Mouse (Mus musculus) midbrain, embryonic 14.5 days (tissue): ENCODE measurements around the gene Rnh1. TPM values are rescaled to one million over a fixed set of nuclear protein-coding genes. Genes with fewer than 3 reads are reported as not detected.
A peak's percentile ranks its signal among the peaks of the same experiment; 100 is the strongest.

Experiments used
- ATAC-seq: fragments of 200-750 bp; cut with Nextera tagmentation; 2 replicates; pipeline ENCODE4 v1.8.0; 2017; ENCODE audit warnings: moderate number of reproducible peaks, moderate library complexity; ENCODE audit not compliant: low FRiP score, low TSS enrichment
- DNase-seq: peaks from one replicate; pipeline ENCODE4 v3.0.0-alpha.2; 2015
- H3K27ac ChIP-seq: fragments of 300-500 bp; sonication (generic); replicated peaks from 2 replicates; pipeline ENCODE4 v1.5.1; 2014; ENCODE audit warnings: mild to moderate bottlenecking, low read depth, low read length, moderate library complexity
- H3K27me3 ChIP-seq: fragments of 300-500 bp; sonication (generic); 2 replicates; pipeline ENCODE4 v1.6.1; 2014; ENCODE audit warnings: low read length, control low read depth, mixed read lengths; ENCODE audit not compliant: control insufficient read depth, insufficient read depth
- H3K36me3 ChIP-seq: fragments of 300-500 bp; sonication (generic); 2 replicates; pipeline ENCODE4 v1.6.1; 2014; ENCODE audit warnings: low read length, control low read depth; ENCODE audit not compliant: control insufficient read depth, insufficient read depth
- H3K4me1 ChIP-seq: fragments of 300-500 bp; sonication (generic); 2 replicates; pipeline ENCODE4 v1.6.1; 2014; ENCODE audit warnings: mild to moderate bottlenecking, antibody characterized with exemption, low read length, control low read depth; ENCODE audit not compliant: control insufficient read depth, insufficient read depth
- H3K4me2 ChIP-seq: fragments of 300-500 bp; sonication (generic); 2 replicates; pipeline ENCODE4 v1.6.1; 2014; ENCODE audit warnings: mild to moderate bottlenecking, low read length, moderate library complexity
- H3K4me3 ChIP-seq: fragments of 300-500 bp; sonication (generic); replicated peaks from 2 replicates; pipeline ENCODE4 v1.5.1; 2014; ENCODE audit warnings: low read depth, low read length
- H3K9ac ChIP-seq: fragments of 300-500 bp; sonication (generic); replicated peaks from 2 replicates; pipeline ENCODE4 v1.6.1; 2014; ENCODE audit warnings: mild to moderate bottlenecking, low read length, moderate library complexity
- H3K9me3 ChIP-seq: fragments of 300-500 bp; sonication (generic); 2 replicates; pipeline ENCODE4 v1.6.1; 2016; ENCODE audit warnings: low read length, control low read depth, mixed read lengths; ENCODE audit not compliant: control insufficient read depth
- WGBS: fragments of 180-500 bp; shearing (Covaris S2); extraction: QIAGEN DNeasy Blood & Tissue Kit; methylation state at CpG from one replicate; pipeline ENCODE4 v1.1.7; 2014; 5-methylcytosine and 5-hydroxymethylcytosine counted together
- microRNA counts: library from miRNA; unstranded; fragments of <30 nt; microRNA quantifications from one replicate; lab custom pipeline; 2016
- microRNA-seq: library from miRNA; unstranded; fragments of <30 nt; microRNA quantifications from one replicate; pipeline ENCODE4, GENCODE M21; 2016
- polyA plus RNA-seq: library from polyadenylated mRNA; unstranded; fragments of >200 nt; fragmentation: Nextera tagmentation; extraction: Ambion mirVana; gene quantifications from 2 replicates; pipeline ENCODE4 v1.2.1, GENCODE M21; 2014

Gene Rnh1
- polyA plus RNA-seq, 1 experiment from 2014 or later: 39.3 TPM

DNA sequence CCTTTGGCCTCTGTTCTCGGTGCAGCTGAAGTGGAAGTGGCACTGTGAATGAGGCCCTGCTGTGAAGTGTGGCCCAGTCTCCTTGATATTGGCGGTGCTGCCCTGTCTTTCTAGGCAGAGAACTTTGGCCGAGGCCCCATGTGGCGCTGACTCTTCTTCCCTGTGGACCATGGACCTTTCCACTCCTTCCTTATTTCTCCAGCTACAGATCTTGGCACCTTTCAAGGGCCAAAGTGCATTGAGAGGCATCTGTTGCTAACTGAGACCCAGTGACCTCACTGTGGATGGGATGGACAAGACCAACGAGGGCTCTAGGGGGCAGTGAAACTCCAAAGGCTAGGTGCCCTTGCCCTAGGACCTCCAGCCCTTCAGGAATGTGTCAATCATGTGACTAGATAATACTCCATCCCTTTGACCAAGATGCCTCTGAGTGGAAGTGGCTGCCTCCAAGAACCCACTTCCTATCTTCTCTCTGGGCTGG is 51.6 kb downstream of the Rnh1 start:
- no peaks in the 10 kb centered on the region for H3K9me3 ChIP-seq
- 80% methylated on average over 5 of the region's 5 CpGs for WGBS
- H3K9ac ChIP-seq: no peak overlapping the region
- H3K27ac ChIP-seq: no peak overlapping the region
- no peaks in the 10 kb centered on the region for H3K4me1 ChIP-seq
- H3K4me2 ChIP-seq: no peak overlapping the region
- no peaks in the 10 kb centered on the region for H3K27me3 ChIP-seq
- H3K4me3 ChIP-seq: no peak overlapping the region
- H3K36me3 ChIP-seq: no peaks in the 10 kb centered on the region
- ATAC-seq: no peak
- no peak for DNase-seq

DNA sequence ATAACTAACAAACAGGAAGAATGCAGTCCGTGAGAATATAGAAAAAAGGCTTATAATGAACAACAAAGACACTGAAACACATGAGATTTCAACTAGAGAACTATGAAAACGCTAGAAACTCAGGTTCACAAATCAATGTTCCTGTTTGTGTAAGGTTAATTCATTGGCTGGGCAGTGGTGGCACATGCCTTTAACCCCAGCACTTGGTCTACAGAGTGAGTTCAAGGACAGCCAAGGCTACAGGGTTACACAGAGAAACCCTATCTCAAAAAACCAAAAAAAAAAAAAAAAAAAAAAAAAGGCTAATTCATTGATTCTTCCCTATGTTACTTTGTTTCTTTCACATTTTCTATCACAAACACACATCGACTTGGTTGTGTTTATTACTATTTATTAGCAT is 52.1 kb downstream of the Rnh1 start:
- no peak overlapping the region for H3K4me3 ChIP-seq
- H3K9me3 ChIP-seq: no peaks in the 10 kb centered on the region
- 90% methylated on average over 3 of the region's 3 CpGs for WGBS
- H3K9ac ChIP-seq: no peak overlapping the region
- H3K27ac ChIP-seq: no peak overlapping the region
- H3K4me2 ChIP-seq: no peak overlapping the region
- H3K4me1 ChIP-seq: no peaks in the 10 kb centered on the region
- DNase-seq (no peak), ATAC-seq (no peak)
- no peaks in the 10 kb centered on the region for H3K36me3 ChIP-seq
- H3K27me3 ChIP-seq: no peaks in the 10 kb centered on the region

DNA sequence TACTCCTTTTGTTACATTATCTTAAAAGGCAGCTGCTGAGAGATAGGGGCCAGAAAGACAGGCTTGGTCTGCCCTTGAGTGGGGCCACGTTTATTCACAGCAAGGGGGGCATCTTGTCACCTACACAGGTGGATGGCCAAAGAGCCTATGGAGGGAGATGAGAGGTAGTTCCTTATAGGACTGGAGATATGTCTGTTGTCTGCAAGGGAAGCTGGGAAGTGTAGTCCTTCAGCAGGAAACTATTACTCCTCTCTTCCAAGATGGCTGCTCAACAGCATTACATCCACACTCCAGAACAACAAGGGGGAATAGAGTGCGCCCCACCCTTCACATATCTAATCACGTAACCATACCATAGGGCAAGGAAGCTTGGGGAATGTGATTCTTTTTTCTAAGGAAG is 53.2 kb downstream of the Rnh1 start:
- Histone ChIP-seq H3K4me2 (no peak overlapping the region), H3K4me1 (no peaks in the 10 kb centered on the region), H3K27me3 (no peaks in the 10 kb centered on the region), H3K9ac (no peak overlapping the region), H3K9me3 (no peaks in the 10 kb centered on the region), H3K4me3 (no peak overlapping the region), H3K27ac (no peak overlapping the region), H3K36me3 (no peaks in the 10 kb centered on the region)
- no peak for ATAC-seq
- no peak for DNase-seq
- 72% methylated on average over 3 of the region's 3 CpGs for WGBS

DNA sequence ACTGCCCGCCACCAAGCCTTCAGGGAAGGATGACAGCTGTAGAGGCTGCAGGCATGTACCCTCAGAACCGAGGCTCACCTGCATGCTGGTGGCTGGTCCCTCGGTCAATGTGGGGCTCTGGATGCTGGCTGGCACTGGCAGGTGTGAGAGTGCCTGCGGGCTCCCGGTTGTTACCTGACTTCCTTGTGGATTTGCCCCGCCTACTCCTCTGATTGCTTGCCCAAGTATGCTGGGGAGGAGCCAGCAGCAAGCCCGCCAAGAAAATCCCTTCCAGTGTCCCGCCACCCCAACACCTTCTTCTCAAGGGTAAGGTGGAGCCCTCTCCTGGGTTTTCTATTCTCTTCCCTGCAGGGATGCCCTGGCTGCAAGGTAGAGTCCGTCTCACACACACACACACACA is 55.0 kb downstream of the Rnh1 start, which contains the start of gene Ano9:
Gene Ano9, minus strand, starts transcription at position 171 of the 400 bp plus-strand sequence.
- Histone ChIP-seq H3K4me3 (no peak within 1 kb of the TSS), H3K9ac (no peak within 1 kb of the TSS), H3K4me1 (no peaks in the 10 kb centered on the region), H3K36me3 (no peaks in the 10 kb centered on the region), H3K4me2 (no peak within 1 kb of the TSS), H3K9me3 (no peaks in the 10 kb centered on the region), H3K27me3 (no peaks in the 10 kb centered on the region), H3K27ac (no peak within 1 kb of the TSS)
- 16% methylated on average over 9 of the region's 9 CpGs for WGBS
- ATAC-seq: no peak
- no peak for DNase-seq

DNA sequence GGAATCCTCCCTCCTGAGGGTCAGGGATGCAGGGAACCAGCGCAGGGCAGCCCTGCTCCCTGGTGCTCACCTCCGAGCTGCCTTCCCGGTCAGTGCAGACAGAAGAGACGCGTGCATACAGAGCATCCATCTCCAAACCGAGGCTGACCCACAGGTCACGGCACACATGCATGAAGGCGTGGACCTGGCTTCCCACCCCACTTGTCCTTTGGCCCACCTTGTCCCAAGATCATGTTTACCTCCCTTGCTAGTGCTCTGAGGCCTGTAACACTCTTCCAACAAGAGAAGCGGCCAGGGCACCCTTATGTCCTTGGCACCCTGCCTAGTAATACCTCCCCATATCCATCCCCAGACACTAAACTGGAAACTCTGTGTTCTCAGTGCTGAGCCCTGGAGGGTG is 56.8 kb downstream of the Rnh1 start:
- H3K36me3 ChIP-seq: no peaks in the 10 kb centered on the region
- DNase-seq (no peak), ATAC-seq (no peak)
- H3K27me3 ChIP-seq: no peaks in the 10 kb centered on the region
- H3K9me3 ChIP-seq: no peaks in the 10 kb centered on the region
- WGBS: 88% methylated on average over 9 of the region's 9 CpGs
- H3K4me2 ChIP-seq: no peak overlapping the region
- no peaks in the 10 kb centered on the region for H3K4me1 ChIP-seq
- no peak overlapping the region for H3K27ac ChIP-seq
- H3K9ac ChIP-seq: no peak overlapping the region
- no peak overlapping the region for H3K4me3 ChIP-seq

MicroRNAs within 50 kb of the gene (microRNA counts, 519-probe panel; counts per million panel counts)
- 4,680 counts per million, percentile 38 among the panel's probes with 10 or more counts for microRNA mmu-miR-210 (lab: Ali Mortazavi, UCI)

Small RNA genes lying within 50 kb of the gene (microRNA-seq; reads per million reads assigned to microRNA genes)
- gene Mir210: 398 reads per million, percentile 70 among the genes with 10 or more reads in this experiment

Other genes with a start within 250 kb of the Rnh1 start
- gene Pgghg, start 231.5 kb downstream of the Rnh1 start, polyA plus RNA-seq: 5.0 and 7.4 TPM in 2 replicates
- 0.29 TPM in 1 of 2 replicates, not detected in the other for gene Ifitm5, start 222.6 kb downstream of the Rnh1 start, polyA plus RNA-seq
- not detected in 2 replicates for gene Gm45717, start 216.9 kb downstream of the Rnh1 start, polyA plus RNA-seq
- gene Ifitm2, start 216.9 kb downstream of the Rnh1 start, polyA plus RNA-seq: 131 and 176 TPM in 2 replicates
- 3.0 and 11.5 TPM in 2 replicates for gene Ifitm1, start 205.6 kb downstream of the Rnh1 start, polyA plus RNA-seq
- gene Ifitm3, start 162.1 kb downstream of the Rnh1 start, polyA plus RNA-seq: 18.8 and 66.5 TPM in 2 replicates
- gene Ifitm6, start 154.9 kb downstream of the Rnh1 start, polyA plus RNA-seq: 0.34 and 0.35 TPM in 2 replicates
- gene Gm17387, start 143.7 kb downstream of the Rnh1 start, polyA plus RNA-seq: not detected in 2 replicates
- 44.1 and 56.0 TPM in 2 replicates for gene B4galnt4, start 111.8 kb downstream of the Rnh1 start, polyA plus RNA-seq
- gene Pkp3, start 94.6 kb downstream of the Rnh1 start, polyA plus RNA-seq: not detected in 2 replicates
- 1.2 and 2.1 TPM in 2 replicates for gene Sigirr, start 72.3 kb downstream of the Rnh1 start, polyA plus RNA-seq
- gene Ano9, start 55.1 kb downstream of the Rnh1 start, polyA plus RNA-seq: 0.14 and 0.18 TPM in 2 replicates
- gene Ptdss2, start 50.5 kb downstream of the Rnh1 start, polyA plus RNA-seq: 69.4 and 77.6 TPM in 2 replicates
- gene Hras, start 21.1 kb upstream of the Rnh1 start, polyA plus RNA-seq: 125 and 176 TPM in 2 replicates
- gene Lrrc56, start 21.3 kb upstream of the Rnh1 start, polyA plus RNA-seq: 9.0 and 9.8 TPM in 2 replicates
- gene Lmntd2, start 41.2 kb upstream of the Rnh1 start, polyA plus RNA-seq: 0.88 and 1.1 TPM in 2 replicates
- gene Rassf7, start 43.0 kb upstream of the Rnh1 start, polyA plus RNA-seq: 25.9 and 27.2 TPM in 2 replicates
- 60.1 and 77.5 TPM in 2 replicates for gene Phrf1, start 55.9 kb upstream of the Rnh1 start, polyA plus RNA-seq
- 1.1 and 9.2 TPM in 2 replicates for gene Irf7, start 93.6 kb upstream of the Rnh1 start, polyA plus RNA-seq
- not detected in 2 replicates for gene Cdhr5, start 103.9 kb upstream of the Rnh1 start, polyA plus RNA-seq
- 0.49 and 1.3 TPM in 2 replicates for gene Sct, start 106.3 kb upstream of the Rnh1 start, polyA plus RNA-seq
- gene Drd4, start 119.1 kb upstream of the Rnh1 start, polyA plus RNA-seq: 0.53 and 0.54 TPM in 2 replicates
- 180 and 207 TPM in 2 replicates for gene Deaf1, start 154.8 kb upstream of the Rnh1 start, polyA plus RNA-seq
- 38.6 and 48.9 TPM in 2 replicates for gene Tmem80, start 154.9 kb upstream of the Rnh1 start, polyA plus RNA-seq
- 0.19 and 0.50 TPM in 2 replicates for gene Eps8l2, start 166.0 kb upstream of the Rnh1 start, polyA plus RNA-seq
- 312 and 318 TPM in 2 replicates for gene Taldo1, start 219.3 kb upstream of the Rnh1 start, polyA plus RNA-seq
- gene Gatd1, start 241.3 kb upstream of the Rnh1 start, polyA plus RNA-seq: 48.3 and 49.3 TPM in 2 replicates